Mouse (Mus musculus) kidney, postnatal 10 days (tissue): ENCODE data around the gene Ctcf.
"Not testable (repeated sequence)": the region's sequence is repeated elsewhere in the genome, so short reads cannot be mapped to it uniquely, and the experiment has no call there.

Source experiments
- DNase-seq: peaks from one replicate; pipeline ENCODE4 v3.0.0; 2021; ENCODE audit warnings: mixed read lengths

Gene Ctcf

DNA sequence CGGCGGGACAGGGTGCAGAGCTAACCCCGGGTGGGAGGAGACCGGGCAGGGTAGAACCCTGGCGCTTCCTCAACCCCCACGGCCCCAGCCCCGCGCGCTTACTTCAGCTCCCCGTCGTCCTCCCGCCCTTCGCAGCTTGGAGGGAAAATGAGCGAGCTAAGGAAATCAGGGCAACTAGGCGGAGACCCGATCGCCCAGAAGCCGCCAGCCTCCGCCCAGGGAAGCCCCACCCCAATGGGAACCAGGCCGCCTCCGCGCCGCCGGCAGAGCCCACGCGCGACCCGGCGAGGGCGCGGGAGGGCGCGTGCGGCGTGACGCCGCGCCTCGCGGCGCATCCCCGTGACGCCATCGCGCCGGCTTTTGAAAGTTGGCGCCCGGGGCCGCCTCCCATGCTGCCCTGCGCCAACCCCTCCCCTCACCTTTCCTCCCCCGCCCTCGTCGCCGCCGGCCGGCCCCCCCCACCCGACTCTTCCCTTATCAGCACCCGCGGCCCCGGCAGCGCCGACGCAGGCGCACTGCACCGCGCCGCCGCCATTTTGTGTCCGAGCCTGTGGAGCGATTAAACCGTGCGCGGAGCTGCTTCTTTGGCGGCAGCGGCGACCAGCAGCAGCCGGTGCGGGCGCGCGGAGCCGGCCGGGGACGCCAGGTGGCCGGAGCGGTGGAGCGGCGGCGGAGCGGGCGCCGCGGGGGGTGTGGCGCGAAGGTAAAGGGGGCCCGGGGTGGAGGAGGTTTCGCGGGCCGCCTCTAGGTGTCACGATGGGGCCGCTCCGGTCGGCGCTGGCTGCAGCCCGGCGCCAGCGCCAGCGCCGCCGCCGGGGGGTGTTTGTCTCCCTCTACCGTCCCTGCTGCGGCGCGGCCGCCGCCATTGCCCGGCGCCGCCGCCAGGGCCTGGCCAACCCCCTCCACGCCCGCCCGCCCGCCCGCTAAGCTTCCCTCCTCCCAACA lies at the start of gene Ctcf:
Gene Ctcf, plus strand, starts transcription at position 551 of the 945 bp plus-strand sequence.
- DNase-seq = peak; percentile 96

DNA sequence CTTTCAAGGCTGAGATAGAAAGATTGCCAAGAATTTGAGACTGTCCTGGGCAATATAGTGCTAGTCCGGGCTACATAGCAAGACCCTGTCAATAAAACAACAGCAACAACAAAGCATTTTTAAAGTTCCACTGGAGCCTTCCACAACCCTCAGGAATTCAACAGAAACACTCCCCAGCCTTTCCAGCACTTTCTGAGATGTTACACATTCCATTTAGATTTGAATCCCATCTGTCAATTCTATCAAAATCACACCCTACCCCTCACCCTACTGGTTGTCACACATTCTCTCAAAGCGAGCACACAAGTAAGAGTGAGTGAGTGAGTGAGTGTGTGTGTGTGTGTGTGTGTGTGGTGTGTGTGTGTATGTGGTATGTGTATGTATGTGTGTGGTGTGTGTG lies 43.9 kb upstream of the Ctcf start:
- DNase-seq = no peak

DNA sequence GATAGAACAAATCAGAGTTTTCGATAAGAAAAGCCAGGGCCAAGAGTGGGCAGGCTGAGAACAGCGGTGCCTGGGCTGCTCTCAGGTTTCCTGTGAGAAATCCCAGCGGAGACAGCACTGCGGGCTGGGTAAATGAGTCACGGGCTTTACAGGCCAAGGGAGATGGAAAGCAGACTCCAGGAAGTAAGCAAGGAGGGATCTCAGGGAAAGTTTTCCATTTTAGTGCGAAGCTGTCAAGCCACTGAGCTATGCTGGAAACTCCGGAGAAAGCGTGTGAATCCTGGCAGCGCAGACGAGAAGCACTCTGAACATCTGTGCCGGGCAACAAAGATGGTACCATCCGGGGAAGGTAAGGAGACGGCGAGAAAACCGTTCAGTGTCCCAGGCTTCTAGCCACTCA lies 42.5 kb upstream of the Ctcf start:
- peak; percentile 65 for DNase-seq

DNA sequence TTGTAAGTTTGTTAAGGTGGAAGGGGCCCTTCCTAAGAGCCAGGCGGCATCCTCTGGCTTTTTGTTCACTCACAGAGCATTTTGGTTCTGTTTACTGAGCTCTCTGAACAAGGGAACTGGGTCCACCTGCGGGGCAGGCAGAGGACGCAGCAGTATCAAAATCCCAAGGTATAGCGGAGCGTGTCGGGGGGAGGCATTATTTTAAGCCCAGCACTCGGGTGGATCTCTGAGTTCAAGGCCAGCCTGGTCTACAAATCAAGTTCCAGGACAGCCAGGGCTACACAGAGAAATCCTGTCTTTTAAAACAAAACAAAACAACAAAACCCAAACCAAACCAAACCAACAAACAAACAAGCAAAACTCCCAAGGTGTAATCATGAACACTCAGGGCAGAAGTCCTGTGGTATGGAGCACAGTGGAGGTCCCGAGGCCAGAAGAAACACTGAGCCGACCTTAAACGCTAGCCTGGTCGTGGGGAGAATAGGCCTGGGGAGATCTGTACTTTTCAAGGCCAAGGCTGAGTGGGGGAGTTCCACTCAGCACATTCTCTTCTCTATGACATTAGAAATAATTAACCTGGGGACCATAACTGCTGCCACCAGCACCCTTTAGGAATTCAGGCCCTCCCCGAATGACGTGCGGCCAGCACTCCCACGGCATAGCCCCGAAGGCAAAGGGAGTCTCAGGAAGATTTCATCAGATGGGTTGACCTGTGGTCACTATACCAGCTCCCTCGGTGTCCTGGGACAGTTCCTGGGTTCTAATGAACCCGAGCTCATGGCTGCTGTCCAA lies 41.7 kb upstream of the Ctcf start:
- peak; percentile 75 for DNase-seq

DNA sequence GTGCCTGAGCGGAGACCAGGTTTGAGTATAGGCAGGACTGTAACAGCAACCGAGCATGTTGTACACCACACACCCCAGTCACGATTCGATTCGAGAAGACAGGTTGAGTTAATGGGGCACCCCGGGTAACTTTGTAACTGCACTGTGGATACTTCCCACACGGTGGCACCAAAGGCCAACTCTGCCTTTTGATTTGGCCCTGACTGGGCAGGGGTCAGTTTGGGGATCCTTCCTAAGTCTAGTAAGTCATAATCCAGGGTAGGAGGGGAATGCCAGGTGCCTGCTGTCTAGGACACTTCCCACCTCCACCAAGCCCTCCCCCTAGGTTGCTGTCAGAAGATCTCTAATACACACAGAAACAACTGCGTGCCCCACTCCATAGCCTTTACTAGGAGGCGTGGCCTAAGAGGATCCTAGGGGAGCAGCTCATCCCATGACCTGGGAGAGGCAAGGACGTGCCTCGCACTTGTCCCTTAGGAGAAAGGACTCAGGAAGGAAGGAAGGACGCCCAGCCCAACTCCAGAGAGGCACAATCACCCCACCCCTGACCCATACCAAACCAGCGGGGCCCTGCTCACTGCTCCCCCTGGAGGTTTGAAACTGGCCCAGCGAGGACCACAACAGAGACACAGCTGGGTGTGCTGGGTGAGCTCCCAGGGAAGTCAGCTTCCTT lies 39.9 kb upstream of the Ctcf start:
- DNase-seq = peak; percentile 84

DNA sequence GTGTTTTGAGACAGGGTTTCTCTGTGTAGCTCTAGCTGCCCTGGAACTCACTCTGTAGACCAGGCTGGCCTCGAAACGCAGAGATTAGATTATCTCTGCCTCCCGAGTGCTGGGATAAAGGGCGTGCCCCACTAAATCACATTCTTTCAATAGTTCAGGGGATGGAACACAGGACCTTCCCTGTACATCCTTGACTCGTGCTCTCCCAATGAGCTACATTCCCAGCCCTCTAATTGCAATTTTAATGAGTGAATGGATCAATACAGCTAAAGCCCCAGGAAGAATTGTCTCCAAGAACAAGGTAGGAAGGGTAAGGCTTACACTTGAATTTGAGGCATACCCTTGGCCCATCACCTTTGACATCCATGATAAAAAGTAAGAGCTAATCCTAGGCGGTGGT lies 37.6 kb upstream of the Ctcf start:
- DNase-seq = no peak

DNA sequence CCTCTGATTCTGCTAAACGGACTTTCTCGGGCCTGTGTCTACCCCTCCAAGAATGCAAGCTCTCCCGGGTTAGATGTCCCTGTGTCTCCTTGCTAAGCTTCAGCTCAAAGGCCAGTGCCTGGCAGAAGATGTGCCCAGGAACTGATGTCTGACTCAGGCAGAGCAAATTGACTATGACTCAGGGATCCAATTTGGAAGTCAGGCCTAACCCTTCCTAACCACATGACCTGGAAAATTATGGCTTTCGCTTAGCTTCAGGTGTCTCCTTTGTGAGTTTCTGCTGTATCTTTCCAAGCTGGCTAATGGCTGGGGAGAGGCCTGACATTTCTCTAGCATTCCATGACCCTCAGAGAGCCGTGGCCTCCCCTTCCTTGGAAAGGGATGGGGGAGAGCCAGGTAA lies 35.1 kb upstream of the Ctcf start:
- DNase-seq = no peak

DNA sequence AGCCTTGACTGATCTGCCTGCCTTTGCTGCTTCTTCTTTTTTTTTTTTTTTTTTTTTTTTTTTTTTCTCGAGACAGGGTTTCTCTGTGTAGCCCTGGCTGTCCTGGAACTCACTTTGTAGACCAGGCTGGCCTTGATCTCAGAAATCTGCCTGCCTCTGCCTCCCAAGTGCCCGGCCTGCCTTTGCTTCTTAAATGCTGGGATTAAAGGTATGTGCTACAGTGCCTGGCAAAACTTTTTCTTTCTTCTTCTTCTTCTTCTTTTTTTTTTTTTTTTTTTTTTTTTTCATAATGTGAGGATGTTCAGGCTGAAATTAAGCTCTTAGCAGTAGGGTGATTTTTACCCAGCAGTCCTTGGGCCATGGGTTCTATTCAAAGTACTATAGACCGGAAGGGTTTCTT lies 33.8 kb upstream of the Ctcf start:
- DNase-seq = not testable (repeated sequence)

DNA sequence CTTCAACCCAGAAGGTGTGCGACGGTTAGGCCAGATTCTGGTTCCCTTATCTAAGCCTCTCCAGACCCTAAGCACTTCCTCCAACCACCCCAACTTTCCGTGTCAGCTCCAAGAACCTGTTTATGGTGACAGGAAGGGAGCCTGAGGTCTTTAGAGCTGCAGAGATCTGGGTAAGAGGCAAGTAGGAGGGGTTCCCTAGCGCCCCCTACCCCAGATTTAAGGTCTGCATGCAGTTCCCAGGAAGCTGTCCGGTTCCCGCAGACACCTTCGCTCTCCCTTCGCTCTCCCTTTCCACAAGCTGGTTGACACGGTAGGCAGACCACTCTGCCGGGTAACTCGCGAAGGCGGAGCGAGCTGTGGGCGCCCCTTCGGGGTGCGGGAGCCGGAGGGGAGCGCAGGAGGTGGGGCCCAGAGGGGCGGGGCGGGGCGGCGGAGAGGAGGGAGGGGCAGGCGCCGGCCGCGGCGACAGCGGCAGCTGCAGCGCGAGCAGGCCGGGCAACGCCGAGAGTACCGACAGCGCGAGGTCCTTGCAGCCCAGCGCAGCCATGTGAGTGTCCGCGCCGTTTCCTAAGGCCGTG lies 31.5 kb upstream of the Ctcf start, which contains the start of gene Ripor1:
Gene Ripor1, plus strand, starts transcription at position 452 of the 578 bp plus-strand sequence.
- DNase-seq = peak; percentile 91

DNA sequence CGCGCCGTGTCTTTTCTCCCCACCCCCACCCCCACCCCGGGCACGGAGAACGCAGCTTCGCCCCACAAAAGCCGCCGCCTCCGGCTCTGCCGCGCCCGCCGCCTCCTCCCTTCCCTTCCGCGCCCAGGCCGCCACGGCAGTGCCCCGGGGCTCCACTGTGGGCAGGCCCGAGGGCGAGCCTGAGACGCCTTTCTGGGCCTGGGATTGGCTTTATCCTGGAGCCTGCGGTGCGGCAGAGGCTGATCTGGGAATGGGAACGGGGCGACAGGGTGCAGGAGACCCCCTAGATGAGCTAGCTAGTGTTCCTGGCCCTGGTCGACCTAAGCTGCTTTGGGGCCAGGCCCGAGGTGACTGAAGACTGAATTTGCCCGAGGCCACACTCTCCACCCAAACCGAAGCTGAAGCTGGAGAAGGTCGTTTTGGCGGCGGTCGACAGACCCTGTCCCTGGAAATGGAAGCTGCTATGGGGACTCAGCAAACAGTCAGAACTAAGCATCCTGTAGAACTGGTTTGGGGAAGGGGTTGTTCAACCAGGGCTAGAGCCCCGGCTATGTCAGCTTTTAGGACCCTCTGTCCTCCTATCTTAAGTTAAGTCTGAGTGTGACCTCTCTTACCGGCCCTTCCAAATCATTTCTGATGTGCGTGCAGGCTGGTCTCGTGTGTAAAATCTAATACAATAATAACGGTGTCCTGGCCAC lies 30.7 kb upstream of the Ctcf start:
- peak; percentile 69 for DNase-seq

DNA sequence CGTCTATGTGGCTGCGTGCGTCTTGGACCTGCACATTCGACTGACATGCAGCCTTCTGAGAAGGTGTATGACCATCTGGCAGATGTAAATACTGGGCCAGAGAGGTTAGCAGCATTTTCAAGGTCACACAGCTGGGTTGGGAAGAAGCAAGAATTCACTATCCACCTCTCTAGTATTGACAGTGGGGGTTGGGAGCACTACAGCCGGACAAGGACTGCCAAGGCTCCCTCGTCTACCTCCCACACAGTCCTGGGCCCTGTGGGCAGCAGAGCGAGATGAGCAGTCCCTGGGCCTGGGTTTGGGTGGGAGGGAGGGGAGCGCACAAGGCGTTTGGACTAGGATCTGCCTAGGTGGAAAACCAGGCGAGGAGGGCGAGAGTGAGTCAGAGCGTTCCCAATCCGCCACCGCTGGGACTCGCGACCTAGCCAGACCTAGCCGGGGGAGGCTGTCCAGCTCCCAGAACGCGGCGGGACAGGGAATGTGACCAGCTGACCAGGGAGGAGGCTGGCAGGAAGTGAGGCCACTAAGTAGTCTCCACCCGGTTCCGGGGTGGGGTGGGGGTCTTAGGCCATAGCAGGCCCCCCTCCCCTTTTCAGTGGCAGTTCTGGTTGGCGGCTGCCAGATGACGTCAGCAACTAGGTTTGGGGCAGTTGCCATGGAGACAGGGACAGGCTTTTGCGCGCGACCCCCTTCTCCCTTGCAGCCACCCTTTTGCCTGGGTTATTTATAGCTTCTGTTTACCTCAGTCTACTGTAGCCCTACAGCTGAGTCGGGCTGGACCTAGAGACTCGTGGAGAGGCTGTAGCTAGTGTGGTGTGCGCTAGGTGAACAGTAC lies 30.0 kb upstream of the Ctcf start:
- DNase-seq = peak; percentile 92

DNA sequence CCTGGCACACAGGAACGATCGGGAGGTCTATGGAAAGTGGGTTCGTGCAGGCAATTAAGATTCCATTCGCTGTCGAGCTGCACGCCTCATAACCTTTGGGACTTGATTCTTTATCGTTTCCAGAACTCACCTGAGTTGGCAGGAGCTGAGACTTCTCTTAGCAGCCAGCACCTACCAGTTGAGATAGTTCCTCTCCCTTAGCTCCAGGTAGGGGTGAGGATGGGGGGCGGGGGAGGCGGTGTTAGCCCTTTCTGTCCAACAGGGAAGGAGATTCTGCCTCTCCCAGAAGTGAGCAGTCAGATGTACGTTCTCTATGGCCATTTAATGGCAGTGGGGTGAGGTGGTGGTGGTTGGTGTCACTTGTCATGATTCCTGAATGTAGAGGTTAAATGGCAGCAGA lies 29.3 kb upstream of the Ctcf start:
- DNase-seq = peak; percentile 54

DNA sequence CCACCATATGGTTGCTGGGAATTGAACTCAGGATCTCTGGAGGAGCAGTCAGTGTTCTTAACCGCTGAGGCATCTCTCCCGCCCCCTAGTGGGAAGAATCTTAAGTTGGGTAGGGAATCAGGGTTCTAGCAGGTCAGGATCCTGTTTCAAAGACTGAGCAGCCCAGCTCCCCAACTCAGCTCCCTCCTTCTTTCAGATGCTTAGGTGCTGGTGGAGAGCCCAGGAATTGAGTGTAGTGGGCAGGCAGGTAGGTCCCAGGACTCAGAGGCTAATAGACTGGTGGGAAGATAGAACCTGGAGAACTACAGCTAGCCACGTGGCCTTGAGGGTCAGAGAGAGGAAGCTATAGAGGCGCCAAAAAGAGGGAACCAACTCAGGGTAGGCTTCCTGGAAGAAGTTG lies 28.7 kb upstream of the Ctcf start:
- DNase-seq = peak; percentile 64

DNA sequence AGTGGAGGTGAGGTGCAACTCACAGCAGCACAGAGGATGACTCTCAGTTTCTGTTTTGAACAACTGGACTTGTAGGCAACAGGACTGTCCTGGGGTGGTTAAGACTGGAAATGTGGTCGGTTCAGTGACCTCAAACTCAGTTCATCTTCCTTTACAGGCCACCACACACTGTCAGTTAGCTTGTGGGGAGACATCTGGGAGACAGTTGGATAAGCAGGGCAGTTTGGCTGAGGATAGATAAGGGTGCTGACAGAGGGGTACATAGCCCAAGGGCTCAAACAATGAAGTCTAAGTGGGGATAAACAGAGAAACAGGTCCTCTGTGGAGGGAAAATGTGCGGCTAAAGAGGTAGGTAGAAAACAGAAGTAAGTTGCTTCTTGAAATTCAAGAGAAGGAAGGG lies 27.0 kb upstream of the Ctcf start:
- DNase-seq = no peak

DNA sequence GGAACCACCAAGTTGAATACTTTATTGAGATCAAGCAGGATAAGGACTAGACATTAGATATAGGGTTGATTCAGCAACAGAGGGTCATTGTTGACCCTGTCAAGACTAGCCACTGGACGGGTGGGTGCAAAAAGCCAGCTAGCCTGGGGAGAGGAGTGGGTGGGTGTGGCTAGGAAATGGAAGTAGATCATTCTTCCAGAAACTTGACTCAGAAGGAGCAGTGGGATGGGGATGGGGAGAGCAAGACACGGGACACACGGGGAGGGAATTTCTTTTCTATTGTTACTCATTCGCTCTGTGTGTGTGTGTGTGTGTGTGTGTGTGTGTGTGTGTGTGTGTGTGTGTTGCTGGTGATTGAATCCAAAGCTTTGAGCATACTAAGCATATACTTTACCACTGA lies 26.6 kb upstream of the Ctcf start:
- DNase-seq = no peak

DNA sequence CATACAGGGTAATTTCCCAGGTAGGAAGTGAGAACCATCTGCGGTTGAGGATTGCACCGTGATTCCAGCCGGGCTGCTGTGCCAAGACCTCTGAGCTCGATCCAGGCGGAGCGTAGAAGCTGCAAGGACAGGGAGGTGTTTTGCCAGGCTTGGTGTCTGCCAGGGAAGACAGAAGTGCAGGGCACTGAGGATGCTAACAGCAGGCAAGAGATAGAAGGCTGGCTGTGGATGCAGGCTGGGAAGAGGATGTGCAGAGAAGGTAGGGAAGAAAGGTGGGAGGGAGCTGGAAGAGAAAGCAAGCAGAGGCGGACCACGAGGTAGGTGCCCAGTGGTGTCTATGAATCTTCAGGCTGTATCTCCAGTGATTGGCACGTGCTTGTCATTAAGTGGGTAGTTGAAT lies 24.5 kb upstream of the Ctcf start:
- DNase-seq = no peak

DNA sequence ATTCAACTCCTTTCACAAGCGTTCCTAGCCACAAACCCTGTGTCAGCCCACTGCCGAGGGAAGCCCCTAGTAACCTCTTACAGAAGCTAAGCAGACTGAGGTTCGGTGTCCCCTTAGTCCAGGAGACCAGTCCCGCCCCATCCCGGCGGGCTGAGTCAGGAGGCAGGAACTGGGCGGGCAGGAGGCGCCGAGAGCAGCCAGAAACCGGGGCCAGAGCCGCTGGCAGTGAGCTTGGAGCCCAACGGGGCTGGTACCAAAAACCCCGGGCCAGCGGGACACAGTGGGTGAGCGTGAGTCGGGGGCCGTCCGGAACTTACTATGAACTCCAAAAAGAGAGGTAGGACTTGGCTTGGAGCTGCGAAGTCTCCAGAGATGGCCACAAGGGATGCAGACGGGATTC lies 23.3 kb upstream of the Ctcf start:
- DNase-seq = peak; percentile 80

DNA sequence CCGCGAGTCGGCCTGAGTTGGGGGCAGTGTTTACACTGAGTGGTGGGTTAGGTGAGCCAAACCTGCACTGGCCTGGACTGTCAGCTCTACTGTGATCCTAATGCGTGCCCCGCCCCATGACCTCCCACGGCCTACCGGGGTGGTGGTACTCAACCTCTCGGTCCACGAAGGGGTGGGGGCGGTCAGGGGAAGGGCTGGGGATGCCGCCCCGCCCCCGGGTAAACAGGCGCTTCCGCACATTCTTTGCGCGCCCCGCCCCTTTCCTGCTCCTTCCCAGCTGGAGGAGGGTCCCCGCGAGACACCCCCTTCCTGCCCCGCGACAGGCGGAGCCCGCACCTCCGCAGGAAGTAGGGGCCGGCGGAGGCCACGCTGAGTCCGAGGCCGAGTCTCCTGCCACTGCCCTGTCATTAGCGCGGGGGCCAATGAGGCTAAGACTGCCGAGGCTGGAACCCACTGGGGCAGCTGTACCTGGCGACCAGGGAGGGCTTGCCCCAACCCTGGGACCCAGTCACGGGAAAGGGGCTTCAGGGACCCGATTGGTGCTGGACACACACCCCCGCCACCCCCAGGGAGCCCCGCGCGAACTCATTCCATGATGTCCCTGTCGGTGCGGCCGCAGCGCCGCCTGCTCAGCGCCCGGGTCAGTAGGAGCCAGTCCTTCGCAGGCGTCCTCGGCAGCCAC lies 22.4 kb upstream of the Ctcf start:
- peak; percentile 93 for DNase-seq

DNA sequence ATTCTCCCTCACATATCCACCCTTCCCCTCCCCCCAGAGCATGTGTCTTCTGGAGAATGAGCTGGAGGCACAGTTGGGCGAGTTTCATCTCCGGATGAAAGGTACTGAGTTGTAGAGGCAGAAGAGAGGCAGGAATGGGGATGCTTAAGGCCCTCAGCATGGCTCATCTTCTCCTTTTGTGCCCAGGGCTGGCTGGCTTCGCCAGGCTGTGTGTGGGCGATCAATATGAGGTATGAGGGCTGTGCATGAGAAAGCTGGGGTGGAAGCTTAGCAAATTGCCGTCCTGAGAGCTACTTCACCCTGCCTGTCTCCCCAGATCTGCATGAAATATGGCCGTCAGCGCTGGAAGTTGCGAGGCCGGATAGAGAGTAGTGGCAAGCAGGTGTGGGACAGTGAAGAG lies 20.4 kb upstream of the Ctcf start:
- no peak for DNase-seq

DNA sequence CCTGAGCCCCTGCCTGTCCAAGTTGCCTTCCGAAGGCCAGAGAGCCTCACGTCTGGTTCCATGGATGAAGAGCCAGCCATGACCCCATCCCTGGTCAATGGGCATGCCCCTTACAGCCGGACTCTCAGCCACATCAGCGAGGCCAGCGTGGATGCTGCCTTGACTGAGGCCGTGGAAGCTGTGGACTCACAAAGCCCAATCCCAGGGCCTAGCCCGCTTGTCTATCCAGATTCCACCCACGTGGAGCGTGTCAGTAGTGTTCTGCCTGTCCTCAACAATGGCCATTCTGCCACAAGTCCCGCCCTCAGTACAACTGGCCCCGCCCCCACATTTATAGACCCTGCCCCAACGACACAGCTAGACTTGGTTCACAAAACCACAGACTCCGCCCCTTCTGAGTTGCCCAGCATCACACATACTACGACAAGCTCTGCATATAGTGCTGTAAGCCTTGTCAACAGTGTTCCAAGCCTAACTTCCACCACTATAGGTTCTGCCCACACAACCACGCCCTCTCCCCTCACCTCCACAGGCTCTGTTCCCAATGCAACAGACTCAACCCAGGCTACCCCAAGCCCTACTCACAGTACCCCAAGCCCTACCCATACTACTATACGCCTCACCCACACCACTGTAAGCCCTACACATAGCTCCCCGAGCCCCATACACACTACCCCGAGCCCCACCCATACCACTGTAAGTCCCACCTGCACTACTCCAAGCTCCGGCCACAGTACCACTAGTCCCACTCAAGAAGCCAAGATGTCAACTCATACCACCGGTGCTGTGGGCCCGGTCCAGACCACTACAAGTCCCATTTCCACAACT lies 18.7 kb upstream of the Ctcf start:
- peak; percentile 39 for DNase-seq
